Mouse (Mus musculus): ENCODE results near the gene Cyp24a1. TPM values are rescaled to one million over a fixed set of nuclear protein-coding genes. Genes with fewer than 3 reads are reported as not detected.

Cyp24a1 gene
- polyA plus RNA-seq, 1 experiment from 2014 or later: not detected

- Histone ChIP-seq H3K27ac (replicated peaks) (no peak overlapping the region), H3K36me3 (peaks cover 44% of the 10 kb centered on the region), H3K27me3 (ENCODE audit: low read depth, poor library complexity, severe bottlenecking) (no peaks in the 10 kb centered on the region), H3K4me3 (no peak overlapping the region), H3K9me3 (replicated peaks) (no peaks in the 10 kb centered on the region), H3K4me1 (no peaks in the 10 kb centered on the region)
- 11% methylated on average over 7 of the region's 7 CpGs for WGBS
- peak; percentile 68 for DNase-seq (ENCODE audit: low spot score)
Observed at GRCm38 (mm10) chr2:170520321-170520971, 23.5 kb upstream of the Cyp24a1 start.

DNA sequence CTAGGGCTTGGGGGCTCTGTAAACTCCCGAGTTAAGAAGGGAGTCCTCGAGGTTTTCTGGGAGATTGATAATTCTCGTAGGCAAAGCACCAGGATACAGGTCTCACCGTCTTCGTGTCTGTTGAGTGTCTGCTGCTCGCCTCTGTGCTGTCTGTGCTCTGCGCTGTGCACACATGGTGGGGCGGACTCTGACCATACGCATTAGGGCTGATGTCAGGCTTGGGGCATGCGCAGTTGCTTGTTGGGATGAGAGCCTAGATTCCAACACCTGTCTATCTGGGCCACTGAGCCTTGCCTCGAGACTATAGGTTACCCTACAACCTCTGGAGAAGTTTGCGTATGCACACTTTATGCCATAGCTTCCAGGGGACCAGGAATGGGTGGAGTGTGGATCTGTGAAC lies 16.8 kb upstream of the Cyp24a1 start:
- Histone ChIP-seq H3K27me3 (ENCODE audit: low read depth, poor library complexity, severe bottlenecking) (no peaks in the 10 kb centered on the region), H3K27ac (replicated peaks) (no peak overlapping the region), H3K36me3 (peaks cover 45% of the 10 kb centered on the region), H3K9me3 (replicated peaks) (no peaks in the 10 kb centered on the region), H3K4me1 (peaks cover 26% of the 10 kb centered on the region), H3K4me3 (no peak overlapping the region)
- DNase-seq (ENCODE audit: low spot score): no peak
- 93% methylated on average over 12 of the region's 12 CpGs for WGBS

DNA sequence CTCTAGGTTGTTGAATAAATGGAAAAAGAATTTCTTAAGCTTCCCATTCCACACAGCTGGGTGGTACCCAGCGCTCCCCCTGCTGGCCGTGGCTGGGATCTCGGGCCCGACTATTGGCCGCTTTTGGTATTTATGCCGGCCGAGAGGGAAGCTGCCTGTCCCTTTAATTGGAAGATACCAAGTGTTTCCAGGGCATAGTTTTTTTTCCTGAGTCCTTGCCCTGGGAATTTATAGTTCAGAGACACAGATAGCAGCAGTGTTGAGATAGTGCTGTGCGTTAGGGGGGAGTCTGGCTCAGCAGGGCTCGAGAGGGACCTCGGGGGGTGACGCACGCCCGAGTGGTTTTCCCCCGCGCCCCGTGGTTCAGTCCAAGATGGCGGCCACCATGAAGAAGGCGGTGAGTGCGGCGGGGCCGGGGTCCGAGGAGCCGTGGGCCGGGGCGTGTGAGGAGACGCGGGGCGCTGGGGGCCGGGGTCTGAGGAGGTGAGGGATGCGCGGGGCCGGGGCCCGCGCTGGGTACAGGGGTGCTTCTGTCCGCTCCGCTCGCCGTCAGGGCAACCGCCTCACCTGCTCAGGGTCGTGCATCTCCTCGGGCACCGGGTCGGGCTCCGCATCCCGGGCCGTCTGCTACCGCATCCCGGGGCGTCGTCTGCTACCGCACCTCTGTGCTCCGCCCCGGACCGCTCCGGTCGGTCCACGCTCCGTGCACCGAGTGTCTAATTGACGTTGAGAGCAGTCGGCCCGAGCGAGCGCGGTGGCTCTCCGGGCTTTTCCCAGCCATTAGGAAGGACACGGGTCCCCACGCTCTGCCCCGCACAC lies 14.3 kb upstream of the Cyp24a1 start:
- Histone ChIP-seq H3K36me3 (peaks cover 21% of the 10 kb centered on the region), H3K27ac (replicated peaks) (peak overlapping the region; percentile 100), H3K4me1 (peaks cover 32% of the 10 kb centered on the region), H3K27me3 (ENCODE audit: low read depth, poor library complexity, severe bottlenecking) (peaks cover 4% of the 10 kb centered on the region; the same call in 1 of the 2 replicates), H3K9me3 (replicated peaks) (no peaks in the 10 kb centered on the region), H3K4me3 (peak overlapping the region; percentile 98)
- peak; percentile 91 for DNase-seq (ENCODE audit: low spot score)
- under 1% methylated on average over 68 of the region's 69 CpGs for WGBS

- Histone ChIP-seq H3K27me3 (ENCODE audit: low read depth, poor library complexity, severe bottlenecking) (peaks cover 4% of the 10 kb centered on the region; the same call in 1 of the 2 replicates), H3K4me3 (peak overlapping the region; percentile 46), H3K36me3 (peaks cover 3% of the 10 kb centered on the region; the same call in 1 of the 2 replicates), H3K9me3 (replicated peaks) (no peaks in the 10 kb centered on the region), H3K4me1 (peaks cover 32% of the 10 kb centered on the region), H3K27ac (replicated peaks) (no peak overlapping the region)
- 3% methylated on average over 12 of the region's 12 CpGs for WGBS
- peak; percentile 90 for DNase-seq (ENCODE audit: low spot score)
Observed at GRCm38 (mm10) chr2:170508821-170509220, 11.9 kb upstream of the Cyp24a1 start.

DNA sequence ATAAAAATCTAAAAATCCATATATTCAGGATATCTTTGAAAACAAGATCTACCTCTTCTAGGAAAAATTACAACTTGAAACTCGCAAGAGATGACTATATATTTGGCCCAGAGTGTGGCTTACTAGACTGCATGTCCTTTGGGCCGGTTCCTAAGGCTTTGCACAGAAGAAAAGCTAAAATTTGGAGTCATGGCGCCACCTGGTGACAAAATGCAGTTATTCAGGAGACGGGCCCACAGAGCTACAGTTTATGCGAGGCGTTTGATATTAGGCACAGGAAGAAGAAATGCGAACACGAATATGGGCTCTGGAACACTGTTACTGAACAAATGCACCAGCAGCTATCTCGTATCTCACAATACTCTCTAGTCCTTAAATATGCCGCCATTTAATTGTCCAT lies 10.8 kb upstream of the Cyp24a1 start:
- WGBS: 13% methylated on average over 10 of the region's 10 CpGs
- DNase-seq (ENCODE audit: low spot score): peak; percentile 78
- no peak overlapping the region for H3K27ac ChIP-seq (replicated peaks)
- no peaks in the 10 kb centered on the region for H3K9me3 ChIP-seq (replicated peaks)
- no peaks in the 10 kb centered on the region for H3K36me3 ChIP-seq
- H3K27me3 ChIP-seq (ENCODE audit: low read depth, poor library complexity, severe bottlenecking): peaks cover 4% of the 10 kb centered on the region; the same call in 1 of the 2 replicates
- H3K4me3 ChIP-seq: no peak overlapping the region
- peaks cover 23% of the 10 kb centered on the region for H3K4me1 ChIP-seq

GRCm38 (mm10) chr2:170503983-170504382 lies 7.0 kb upstream of the Cyp24a1 start:
- no peaks in the 10 kb centered on the region for H3K36me3 ChIP-seq
- DNase-seq (ENCODE audit: low spot score): no peak
- H3K27me3 ChIP-seq (ENCODE audit: low read depth, poor library complexity, severe bottlenecking): peaks cover 24% of the 10 kb centered on the region
- WGBS: 50% methylated on average over 4 of the region's 4 CpGs
- H3K9me3 ChIP-seq (replicated peaks): no peaks in the 10 kb centered on the region
- H3K4me3 ChIP-seq: no peak overlapping the region
- no peak overlapping the region for H3K27ac ChIP-seq (replicated peaks)
- H3K4me1 ChIP-seq: peaks cover 9% of the 10 kb centered on the region

GRCm38 (mm10) chr2:170503343-170503742 lies 6.4 kb upstream of the Cyp24a1 start:
- no peaks in the 10 kb centered on the region for H3K36me3 ChIP-seq
- no peak overlapping the region for H3K27ac ChIP-seq (replicated peaks)
- no peaks in the 10 kb centered on the region for H3K9me3 ChIP-seq (replicated peaks)
- H3K27me3 ChIP-seq (ENCODE audit: low read depth, poor library complexity, severe bottlenecking): peaks cover 30% of the 10 kb centered on the region
- H3K4me3 ChIP-seq: no peak overlapping the region
- peaks cover 3% of the 10 kb centered on the region; the same call in 1 of the 2 replicates for H3K4me1 ChIP-seq
- 74% methylated on average over 8 of the region's 8 CpGs for WGBS
- DNase-seq (ENCODE audit: low spot score): no peak

- Histone ChIP-seq H3K27me3 (ENCODE audit: low read depth, poor library complexity, severe bottlenecking) (peaks cover 80% of the 10 kb centered on the region), H3K27ac (replicated peaks) (no peak overlapping the region), H3K4me1 (peaks cover 32% of the 10 kb centered on the region), H3K36me3 (no peaks in the 10 kb centered on the region), H3K4me3 (no peak overlapping the region), H3K9me3 (replicated peaks) (no peaks in the 10 kb centered on the region)
- WGBS: 22% methylated on average over 8 of the region's 8 CpGs
- no peak for DNase-seq (ENCODE audit: low spot score)
Observed at GRCm38 (mm10) chr2:170498011-170498410, 1.1 kb upstream of the Cyp24a1 start.

GRCm38 (mm10) chr2:170496154-170496930 lies 603 bp downstream of the Cyp24a1 start, which contains the start of gene Pfdn4:
Pfdn4 (plus strand) TSS chr2:170496428.
- no peaks in the 10 kb centered on the region for H3K9me3 ChIP-seq (replicated peaks)
- H3K4me1 ChIP-seq: peaks cover 32% of the 10 kb centered on the region
- H3K27me3 ChIP-seq (ENCODE audit: low read depth, poor library complexity, severe bottlenecking): peaks cover 87% of the 10 kb centered on the region
- H3K27ac ChIP-seq (replicated peaks): no peak within 1 kb of the TSS
- WGBS: under 1% methylated on average over 46 of the region's 46 CpGs
- H3K4me3 ChIP-seq: peak within 1 kb of the TSS; percentile 52
- no peaks in the 10 kb centered on the region for H3K36me3 ChIP-seq
- DNase-seq (ENCODE audit: low spot score): peak; percentile 56

- DNase-seq (ENCODE audit: low spot score): peak; percentile 49
- H3K4me1 ChIP-seq: peaks cover 32% of the 10 kb centered on the region
- H3K9me3 ChIP-seq (replicated peaks): no peaks in the 10 kb centered on the region
- no peaks in the 10 kb centered on the region for H3K36me3 ChIP-seq
- 6% methylated on average over 31 of the region's 31 CpGs for WGBS
- peak overlapping the region; percentile 52 for H3K4me3 ChIP-seq
- no peak overlapping the region for H3K27ac ChIP-seq (replicated peaks)
- peaks cover 94% of the 10 kb centered on the region for H3K27me3 ChIP-seq (ENCODE audit: low read depth, poor library complexity, severe bottlenecking)
Observed at GRCm38 (mm10) chr2:170494784-170495710, 1.9 kb downstream of the Cyp24a1 start.

GRCm38 (mm10) chr2:170487890-170488502 lies 8.9 kb downstream of the Cyp24a1 start:
- DNase-seq (ENCODE audit: low spot score): peak; percentile 30
- H3K9me3 ChIP-seq (replicated peaks): no peaks in the 10 kb centered on the region
- H3K4me3 ChIP-seq: no peak overlapping the region
- peak overlapping the region; percentile 10; the same call in 1 of the 2 replicates for H3K27ac ChIP-seq (replicated peaks)
- no peaks in the 10 kb centered on the region for H3K36me3 ChIP-seq
- 49% methylated on average over 26 of the region's 26 CpGs for WGBS
- peaks cover 56% of the 10 kb centered on the region for H3K27me3 ChIP-seq (ENCODE audit: low read depth, poor library complexity, severe bottlenecking)
- peaks cover 9% of the 10 kb centered on the region; the same call in 1 of the 2 replicates for H3K4me1 ChIP-seq
